Mouse (Mus musculus) heart, embryonic 14.5 days (tissue): ENCODE measurements around the gene Taar6. TPM values are rescaled to one million over a fixed set of nuclear protein-coding genes. Genes with fewer than 3 reads are reported as not detected.

ENCODE experiments used
- ATAC-seq: fragments of 200-750 bp; cut with Nextera tagmentation; 2 replicates; pipeline ENCODE4 v1.8.0; 2017; ENCODE audit warnings: low read depth, moderate TSS enrichment; ENCODE audit not compliant: insufficient number of reproducible peaks, insufficient read depth, low FRiP score
- H3K27ac ChIP-seq, 2 experiments: fragments of 200-500 bp in 1 of 2; fragments of 300-500 bp in 1 of 2; sonication (generic) in 1 of 2; replicated peaks in 1 of 2; 2 replicates each; pipeline ENCODE4 v1.5.1; 2012 to 2014; ENCODE audit warnings: low read depth in 2 of 2, low read length in 2 of 2, control low read depth in 1 of 2, mild to moderate bottlenecking in 1 of 2, mixed read lengths in 1 of 2; ENCODE audit not compliant: control insufficient read depth in 1 of 2, insufficient read depth in 1 of 2
- H3K27me3 ChIP-seq: fragments of 300-500 bp; sonication (generic); 2 replicates; pipeline ENCODE4 v1.6.1; 2014; ENCODE audit warnings: mild to moderate bottlenecking, low read length, control low read depth; ENCODE audit not compliant: control insufficient read depth, insufficient read depth
- H3K36me3 ChIP-seq: fragments of 300-500 bp; sonication (generic); 2 replicates; pipeline ENCODE4 v1.6.1; 2014; ENCODE audit warnings: mild to moderate bottlenecking, control low read depth, low read length, mixed read lengths; ENCODE audit not compliant: control insufficient read depth, insufficient read depth
- H3K4me1 ChIP-seq, 2 experiments: fragments of 200-500 bp in 1 of 2; fragments of 300-500 bp in 1 of 2; sonication (generic) in 1 of 2; 2 replicates each; pipeline ENCODE4 v1.6.1; 2012 to 2014; ENCODE audit warnings: low read length in 2 of 2, control low read depth in 1 of 2, mixed read lengths in 1 of 2; ENCODE audit not compliant: control insufficient read depth in 2 of 2, insufficient read depth in 2 of 2
- H3K4me2 ChIP-seq: fragments of 300-500 bp; sonication (generic); 2 replicates; pipeline ENCODE4 v1.6.1; 2014; ENCODE audit warnings: mild to moderate bottlenecking, low read length
- H3K4me3 ChIP-seq, 2 experiments: fragments of 200-500 bp in 1 of 2; fragments of 300-500 bp in 1 of 2; sonication (generic) in 1 of 2; 2 replicates each; pipeline ENCODE4 v1.5.1; 2012 to 2014; ENCODE audit warnings: low read length in 2 of 2, mild to moderate bottlenecking in 2 of 2, control low read depth in 1 of 2, low read depth in 1 of 2, moderate library complexity in 1 of 2; ENCODE audit not compliant: control insufficient read depth in 1 of 2, insufficient read depth in 1 of 2
- H3K9ac ChIP-seq: fragments of 300-500 bp; sonication (generic); 2 replicates; pipeline ENCODE4 v1.6.1; 2014; ENCODE audit warnings: mild to moderate bottlenecking, low read length
- H3K9me3 ChIP-seq: fragments of 300-500 bp; sonication (generic); 2 replicates; pipeline ENCODE4 v1.6.1; 2016; ENCODE audit warnings: low read length, control low read depth; ENCODE audit not compliant: control insufficient read depth
- WGBS: fragments of 180-500 bp; shearing (Covaris S2); extraction: QIAGEN DNeasy Blood & Tissue Kit; methylation state at CpG from one replicate; pipeline ENCODE4 v1.1.7; 2014; 5-methylcytosine and 5-hydroxymethylcytosine counted together
- polyA plus RNA-seq: library from polyadenylated mRNA; unstranded; fragments of >200 nt; fragmentation: Nextera tagmentation; extraction: Ambion mirVana; gene quantifications from 2 replicates; pipeline ENCODE4 v1.2.1, GENCODE M21; 2014

Taar6 gene
- polyA plus RNA-seq, 1 experiment from 2014 or later, result not detected

DNA sequence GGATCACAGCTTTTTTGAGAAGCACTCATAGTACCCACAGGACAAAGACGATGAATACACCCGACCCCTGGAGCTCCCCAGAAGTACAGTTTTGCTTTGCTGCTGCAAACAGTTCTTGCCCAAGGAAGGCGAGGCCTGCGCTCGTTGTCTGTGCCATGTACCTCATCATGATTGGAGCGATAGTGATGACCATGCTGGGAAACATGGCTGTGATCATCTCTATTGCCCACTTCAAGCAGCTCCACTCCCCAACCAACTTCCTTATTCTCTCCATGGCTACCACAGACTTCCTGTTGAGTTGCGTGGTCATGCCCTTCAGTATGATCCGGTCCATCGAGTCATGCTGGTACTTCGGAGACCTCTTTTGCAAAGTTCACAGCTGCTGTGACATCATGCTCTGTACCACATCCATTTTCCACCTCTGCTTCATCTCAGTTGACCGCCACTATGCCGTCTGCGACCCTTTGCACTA is 25.0 kb downstream of the Taar6 start, which contains the start of gene Taar4:
TSS of gene Taar4 (plus strand) at position 51 of the 472 bp plus-strand sequence.
- Histone ChIP-seq H3K4me2 (no peak within 1 kb of the TSS), H3K27me3 (no peaks in the 10 kb centered on the region), H3K36me3 (no peaks in the 10 kb centered on the region), H3K9me3 (no peaks in the 10 kb centered on the region), H3K4me3 (no peak within 1 kb of the TSS), H3K9ac (no peak within 1 kb of the TSS), H3K27ac (no peak within 1 kb of the TSS), H3K4me1 (peaks cover 0 to 2% of the 10 kb centered on the region in 2 experiments; a peak in 2 of 4 replicates)
- WGBS, result 92% methylated on average over 13 of the region's 13 CpGs
- no peak for ATAC-seq

DNA sequence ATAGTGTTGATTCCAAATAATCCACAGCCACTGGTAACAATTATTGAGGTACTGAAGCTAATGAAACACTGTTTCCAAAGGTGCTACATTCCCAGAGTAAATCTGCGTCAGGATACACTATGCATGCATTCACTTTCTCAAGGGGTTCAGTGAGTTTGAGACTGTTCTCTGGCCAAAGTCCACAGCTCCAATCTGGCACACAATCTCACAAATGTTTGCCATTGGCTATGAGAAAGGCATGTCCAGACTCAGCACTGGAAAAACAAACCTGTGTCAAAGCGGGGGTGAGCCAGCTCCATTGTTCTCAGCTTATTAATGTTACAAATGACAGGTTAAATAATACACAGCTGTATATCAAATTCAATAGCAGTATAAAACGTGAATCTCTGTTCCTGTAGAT is 26.4 kb downstream of the Taar6 start:
- Histone ChIP-seq H3K36me3 (no peaks in the 10 kb centered on the region), H3K27ac (no peak overlapping the region), H3K4me1 (peaks cover 0 to 4% of the 10 kb centered on the region in 2 experiments; a peak in 2 of 4 replicates), H3K4me2 (no peak overlapping the region), H3K9me3 (no peaks in the 10 kb centered on the region), H3K4me3 (no peak overlapping the region), H3K27me3 (no peaks in the 10 kb centered on the region), H3K9ac (no peak overlapping the region)
- 53% methylated on average over 3 of the region's 3 CpGs for WGBS
- no peak for ATAC-seq

DNA sequence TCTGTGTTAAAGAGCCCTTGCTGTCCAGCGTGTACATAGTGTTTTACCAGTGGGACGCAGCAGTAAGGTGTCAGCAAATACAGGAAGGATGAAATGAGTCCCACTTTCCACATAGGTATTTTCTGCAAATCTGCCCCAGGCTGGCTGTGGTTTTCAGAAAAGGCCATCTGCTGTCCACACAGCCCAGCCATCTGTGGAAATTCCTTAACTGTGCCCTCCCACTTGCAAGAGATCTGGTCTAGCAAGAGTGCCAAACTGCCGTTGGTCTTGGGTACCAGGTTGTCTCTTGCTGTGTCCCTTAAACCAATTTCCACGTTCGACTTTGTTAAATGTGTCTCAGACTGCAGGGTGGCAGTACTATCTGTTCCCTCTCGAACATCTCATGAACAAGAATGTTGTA is 33.7 kb downstream of the Taar6 start:
- Histone ChIP-seq H3K4me3 (no peak overlapping the region), H3K4me2 (no peak overlapping the region), H3K4me1 (peaks cover 4 to 5% of the 10 kb centered on the region in 2 experiments; a peak in 2 of 4 replicates), H3K9ac (no peak overlapping the region), H3K27ac (no peak overlapping the region), H3K27me3 (no peaks in the 10 kb centered on the region), H3K9me3 (no peaks in the 10 kb centered on the region), H3K36me3 (no peaks in the 10 kb centered on the region)
- no peak for ATAC-seq
- 68% methylated on average over 6 of the region's 6 CpGs for WGBS

DNA sequence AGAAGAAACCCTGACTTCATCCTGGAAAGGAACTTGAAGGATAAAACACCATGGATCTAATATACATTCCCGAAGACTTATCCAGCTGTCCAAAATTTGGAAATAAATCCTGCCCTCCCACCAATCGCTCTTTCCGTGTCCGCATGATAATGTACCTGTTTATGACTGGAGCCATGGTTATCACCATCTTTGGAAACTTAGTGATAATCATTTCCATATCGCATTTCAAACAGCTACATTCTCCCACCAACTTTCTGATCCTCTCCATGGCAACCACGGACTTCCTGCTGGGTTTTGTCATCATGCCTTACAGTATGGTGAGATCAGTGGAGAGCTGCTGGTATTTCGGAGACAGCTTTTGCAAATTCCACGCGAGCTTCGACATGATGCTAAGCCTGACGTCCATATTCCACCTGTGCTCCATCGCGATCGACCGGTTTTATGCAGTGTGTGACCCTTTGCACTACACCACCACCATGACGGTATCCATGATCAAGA is 35.9 kb downstream of the Taar6 start, which contains the start of gene Taar3:
TSS of gene Taar3 (plus strand) at position 51 of the 498 bp plus-strand sequence.
- Histone ChIP-seq H3K4me3 (no peak within 1 kb of the TSS), H3K27me3 (no peaks in the 10 kb centered on the region), H3K36me3 (no peaks in the 10 kb centered on the region), H3K9ac (no peak within 1 kb of the TSS), H3K4me2 (no peak within 1 kb of the TSS), H3K9me3 (no peaks in the 10 kb centered on the region), H3K27ac (no peak within 1 kb of the TSS), H3K4me1 (peaks cover 4 to 5% of the 10 kb centered on the region in 2 experiments; a peak in 2 of 4 replicates)
- ATAC-seq, result no peak
- 83% methylated on average over 16 of the region's 16 CpGs for WGBS

DNA sequence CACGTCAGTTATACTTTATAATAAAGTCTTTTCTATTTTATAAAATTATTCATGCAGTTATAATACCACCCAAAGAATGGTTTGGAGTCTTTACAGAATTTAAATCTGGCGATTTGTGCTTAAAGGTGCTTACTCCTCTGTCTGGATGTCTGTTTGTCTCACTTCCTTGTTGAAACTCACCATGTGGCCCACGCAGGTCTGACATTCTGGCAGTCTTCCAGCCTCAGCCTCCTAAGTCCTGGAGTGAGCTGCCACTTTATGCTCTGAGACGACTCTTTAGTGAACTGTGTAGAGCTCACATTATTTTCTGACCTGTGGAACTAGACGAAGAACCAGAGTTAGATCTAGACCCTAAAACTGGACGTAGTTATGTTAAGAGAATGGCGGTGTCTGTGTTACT is 37.4 kb downstream of the Taar6 start:
- H3K36me3 ChIP-seq, result no peaks in the 10 kb centered on the region
- WGBS, result 43% methylated on average over 7 of the region's 7 CpGs
- no peak overlapping the region for H3K9ac ChIP-seq
- no peak overlapping the region for H3K27ac ChIP-seq
- H3K4me3 ChIP-seq, result no peak overlapping the region
- 0 out of 2 replicates have a peak, but pooled peaks have one; percentile 54 for ATAC-seq
- H3K4me1 ChIP-seq, result peaks cover 2 to 5% of the 10 kb centered on the region in 2 experiments; a peak in 2 of 4 replicates
- H3K4me2 ChIP-seq, result peak overlapping the region; percentile 17; the same call in 1 of the 2 replicates
- H3K27me3 ChIP-seq, result no peaks in the 10 kb centered on the region
- no peaks in the 10 kb centered on the region for H3K9me3 ChIP-seq

DNA sequence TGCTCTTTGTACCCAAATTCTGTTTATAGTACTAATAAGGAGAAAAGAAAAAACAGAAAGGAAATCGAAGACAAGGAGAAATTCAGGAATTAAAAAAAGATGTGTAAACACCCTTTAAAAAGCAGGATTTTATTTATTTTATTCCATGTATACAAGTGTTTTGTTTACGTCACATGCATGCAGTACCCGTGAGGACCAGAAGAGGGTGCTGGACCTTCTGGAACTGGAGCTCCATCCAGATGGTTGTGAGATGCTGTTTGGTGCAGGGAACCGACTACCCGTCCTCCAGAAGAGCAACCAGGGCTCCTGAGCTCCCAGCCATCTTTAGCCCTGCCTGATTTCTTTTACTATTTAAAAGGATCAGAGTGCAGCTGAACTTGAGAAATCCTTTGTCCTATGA is 43.0 kb downstream of the Taar6 start:
- H3K4me2 ChIP-seq, result no peak overlapping the region
- H3K27me3 ChIP-seq, result no peaks in the 10 kb centered on the region
- H3K36me3 ChIP-seq, result no peaks in the 10 kb centered on the region
- ATAC-seq, result no peak
- no peak overlapping the region for H3K27ac ChIP-seq
- H3K9ac ChIP-seq, result no peak overlapping the region
- H3K4me3 ChIP-seq, result no peak overlapping the region
- H3K9me3 ChIP-seq, result no peaks in the 10 kb centered on the region
- 68% methylated on average over 5 of the region's 5 CpGs for WGBS
- H3K4me1 ChIP-seq, result no peaks in the 10 kb centered on the region

DNA sequence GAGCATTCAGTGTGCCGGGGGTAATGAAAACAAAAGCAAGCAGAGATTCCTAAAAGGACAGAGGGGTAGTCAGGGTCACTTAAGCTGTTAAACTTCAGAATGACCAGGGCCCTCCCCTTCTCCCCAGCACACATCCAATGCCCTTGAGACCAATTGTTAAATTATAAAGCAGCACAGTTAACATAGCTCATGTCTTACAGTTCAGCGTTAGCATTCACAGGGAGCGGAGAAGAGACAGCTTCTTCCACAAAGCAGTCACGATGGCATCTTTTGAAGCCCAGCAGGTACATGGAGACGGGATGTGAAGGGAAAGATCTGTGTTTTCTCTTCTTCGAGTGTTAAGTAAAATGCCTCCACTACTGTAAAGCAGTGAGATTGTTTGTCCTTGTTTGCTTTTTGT is 47.1 kb downstream of the Taar6 start, which contains the start of gene Taar2:
TSS of gene Taar2 (plus strand) at position 261 of the 400 bp plus-strand sequence.
- no peaks in the 10 kb centered on the region for H3K27me3 ChIP-seq
- no peaks in the 10 kb centered on the region for H3K9me3 ChIP-seq
- no peak within 1 kb of the TSS for H3K4me3 ChIP-seq
- no peak within 1 kb of the TSS for H3K27ac ChIP-seq
- no peak within 1 kb of the TSS for H3K4me2 ChIP-seq
- ATAC-seq, result no peak
- WGBS, result 60% methylated on average over 6 of the region's 6 CpGs
- no peaks in the 10 kb centered on the region for H3K36me3 ChIP-seq
- H3K4me1 ChIP-seq, result no peaks in the 10 kb centered on the region
- no peak within 1 kb of the TSS for H3K9ac ChIP-seq

DNA sequence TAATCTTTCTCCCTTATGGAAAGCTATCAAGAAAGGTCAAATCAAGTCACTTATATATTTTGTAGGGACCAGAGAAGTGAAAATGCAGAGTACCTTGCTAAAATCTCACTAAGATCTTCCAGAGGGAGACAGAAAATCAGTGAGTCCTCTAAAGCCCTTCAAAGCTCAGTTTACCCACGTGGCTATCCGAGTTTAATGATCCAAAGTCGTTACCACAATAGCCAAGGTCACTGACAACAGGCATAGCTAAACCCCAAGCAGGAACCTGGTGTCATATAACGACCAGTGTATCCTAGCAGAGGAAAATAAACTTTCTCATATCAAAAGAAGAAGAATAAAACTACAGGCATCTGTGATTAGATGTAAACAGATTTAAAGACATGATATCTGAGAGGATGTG is 47.8 kb downstream of the Taar6 start:
- ATAC-seq, result no peak
- H3K36me3 ChIP-seq, result no peaks in the 10 kb centered on the region
- no peaks in the 10 kb centered on the region for H3K9me3 ChIP-seq
- H3K9ac ChIP-seq, result no peak overlapping the region
- H3K27me3 ChIP-seq, result no peaks in the 10 kb centered on the region
- 41% methylated on average over 4 of the region's 4 CpGs for whole genome bisulfite sequencing
- H3K27ac ChIP-seq, result no peak overlapping the region
- H3K4me2 ChIP-seq, result no peak overlapping the region
- no peaks in the 10 kb centered on the region for H3K4me1 ChIP-seq
- H3K4me3 ChIP-seq, result no peak overlapping the region
